Mouse (Mus musculus): ENCODE data around the gene Cog5. TPM values are rescaled to one million over a fixed set of nuclear protein-coding genes. Genes with fewer than 3 reads are reported as not detected.

Gene Cog5
- polyA plus RNA-seq, 1 experiment from 2014 or later = 26.1 TPM

DNA sequence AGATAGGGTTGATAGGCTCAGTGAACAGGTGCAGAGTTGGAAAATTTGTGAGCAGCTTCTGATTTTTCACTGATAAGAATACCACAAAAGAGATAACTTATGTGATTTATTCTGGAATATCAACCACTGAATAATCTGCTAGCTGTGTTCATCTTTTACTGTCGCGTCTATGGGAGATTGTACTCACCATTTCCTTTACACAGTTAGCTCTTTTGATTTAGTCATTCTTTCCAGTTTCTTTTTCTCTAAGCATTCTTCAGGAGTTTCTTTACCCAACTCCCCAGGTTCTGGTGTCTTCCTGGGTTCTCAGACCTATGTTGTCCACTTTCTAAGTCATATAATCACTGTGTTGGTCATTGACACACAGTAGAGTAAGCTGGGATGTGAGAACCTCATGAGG lies 2.2 kb downstream of the Cog5 start:
- H3K4me1 ChIP-seq = peaks cover 11% of the 10 kb centered on the region; the same call in 1 of the 2 replicates
- H3K27me3 ChIP-seq (ENCODE audit: insufficient read depth, poor library complexity, severe bottlenecking) = no peaks in the 10 kb centered on the region
- no peak for DNase-seq (ENCODE audit: low spot score)
- no peaks in the 10 kb centered on the region for H3K9me3 ChIP-seq
- H3K36me3 ChIP-seq = peaks cover 5% of the 10 kb centered on the region; the same call in 1 of the 2 replicates
- no peak overlapping the region for H3K27ac ChIP-seq
- 92% methylated on average over 2 of the region's 2 CpGs for WGBS
- no peak overlapping the region for H3K4me3 ChIP-seq

DNA sequence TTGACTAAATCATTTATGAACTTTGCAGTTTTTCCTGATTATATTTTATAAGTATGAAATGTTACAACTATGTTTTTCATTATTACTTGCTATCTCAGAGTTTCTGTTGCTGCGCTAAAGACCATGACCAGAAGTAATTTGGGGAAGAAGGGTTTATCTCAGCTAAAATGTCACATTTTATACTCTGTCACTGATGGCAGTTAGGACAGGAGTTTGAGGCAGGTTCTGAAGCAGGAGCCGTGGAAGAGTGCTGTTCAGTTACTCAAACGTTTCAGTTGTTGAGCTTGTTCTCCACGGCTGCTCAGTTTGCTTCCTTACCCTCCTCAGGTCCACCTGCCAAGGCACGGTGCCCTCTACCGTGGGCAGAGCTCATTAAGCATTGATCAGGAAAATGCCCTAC lies 11.3 kb downstream of the Cog5 start:
- Histone ChIP-seq H3K27me3 (ENCODE audit: insufficient read depth, poor library complexity, severe bottlenecking) (no peaks in the 10 kb centered on the region), H3K4me1 (no peaks in the 10 kb centered on the region), H3K9me3 (no peaks in the 10 kb centered on the region), H3K27ac (no peak overlapping the region), H3K36me3 (peaks cover 56% of the 10 kb centered on the region), H3K4me3 (no peak overlapping the region)
- DNase-seq (ENCODE audit: low spot score) = no peak
- WGBS = 83% methylated on average over 6 of the region's 6 CpGs

DNA sequence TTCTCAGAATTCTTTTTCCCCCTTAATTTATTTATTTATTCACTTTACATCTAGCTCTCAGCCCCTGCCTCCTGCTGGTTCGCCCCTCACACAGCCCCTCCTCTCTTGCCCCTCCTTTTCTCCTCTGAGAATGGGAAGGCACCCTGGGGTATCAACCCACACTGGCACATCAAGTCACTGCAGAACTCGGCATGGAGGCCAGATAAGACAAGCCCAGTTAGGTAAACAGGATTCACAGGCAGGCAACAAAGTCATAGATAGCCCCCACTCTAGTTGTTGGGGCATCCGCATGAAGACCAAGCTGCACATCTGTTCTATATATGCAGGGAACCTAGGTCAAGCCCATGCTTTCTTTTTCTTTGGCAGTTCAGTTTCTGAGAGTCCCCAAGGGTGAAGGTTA lies 12.5 kb downstream of the Cog5 start:
- Histone ChIP-seq H3K36me3 (peaks cover 64% of the 10 kb centered on the region), H3K27me3 (ENCODE audit: insufficient read depth, poor library complexity, severe bottlenecking) (no peaks in the 10 kb centered on the region), H3K27ac (no peak overlapping the region), H3K9me3 (no peaks in the 10 kb centered on the region), H3K4me3 (no peak overlapping the region), H3K4me1 (no peaks in the 10 kb centered on the region)
- no peak for DNase-seq (ENCODE audit: low spot score)
- 59% methylated on average over 3 of the region's 3 CpGs for WGBS

DNA sequence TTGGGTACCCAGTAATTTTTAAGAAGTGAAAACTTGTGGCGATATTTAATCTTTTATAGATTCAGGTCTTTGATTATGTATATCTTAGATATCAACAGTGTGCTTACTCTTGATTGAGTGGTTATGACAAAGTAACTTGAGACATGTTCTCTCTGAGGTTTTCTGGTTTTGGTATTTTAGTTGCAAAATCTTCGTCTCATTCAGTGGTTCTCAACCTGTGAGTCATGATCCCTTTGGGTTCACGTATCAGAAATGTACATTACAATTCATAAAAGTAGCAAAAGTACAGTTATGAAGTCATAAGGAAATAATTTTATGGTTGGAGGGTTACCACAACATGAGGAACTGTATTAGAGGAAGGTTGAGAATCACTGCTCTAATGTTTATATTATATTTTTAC lies 32.0 kb downstream of the Cog5 start:
- Histone ChIP-seq H3K9me3 (no peaks in the 10 kb centered on the region), H3K27me3 (ENCODE audit: insufficient read depth, poor library complexity, severe bottlenecking) (no peaks in the 10 kb centered on the region), H3K4me3 (no peak overlapping the region), H3K36me3 (no peaks in the 10 kb centered on the region), H3K4me1 (no peaks in the 10 kb centered on the region), H3K27ac (no peak overlapping the region)
- DNase-seq (ENCODE audit: low spot score) = no peak
- 95% methylated on average over 3 of the region's 3 CpGs for WGBS

DNA sequence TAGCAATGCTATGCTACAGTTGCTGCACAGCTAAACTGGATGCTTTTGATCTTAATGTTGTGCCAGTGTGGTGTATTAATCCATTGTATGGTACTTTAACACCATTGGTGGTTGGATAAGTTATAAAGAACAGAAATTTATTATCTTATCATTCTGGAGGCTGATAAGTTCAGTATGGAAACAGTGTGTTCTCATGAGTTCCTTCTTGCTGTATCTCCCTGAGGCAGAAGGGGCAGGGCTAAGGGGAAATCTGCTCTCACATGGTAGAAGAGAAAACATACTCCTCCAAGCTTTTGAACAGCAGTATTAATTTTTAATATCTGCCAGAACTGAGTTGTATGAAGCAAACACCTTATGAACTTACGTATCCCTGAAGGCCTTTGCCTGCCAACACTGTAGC lies 38.6 kb downstream of the Cog5 start:
- 87% methylated on average over 1 of the region's 1 CpGs for WGBS
- no peaks in the 10 kb centered on the region for H3K27me3 ChIP-seq (ENCODE audit: insufficient read depth, poor library complexity, severe bottlenecking)
- H3K4me1 ChIP-seq = no peaks in the 10 kb centered on the region
- no peak overlapping the region for H3K27ac ChIP-seq
- DNase-seq (ENCODE audit: low spot score) = no peak
- H3K4me3 ChIP-seq = no peak overlapping the region
- no peaks in the 10 kb centered on the region for H3K9me3 ChIP-seq
- H3K36me3 ChIP-seq = peaks cover 24% of the 10 kb centered on the region

DNA sequence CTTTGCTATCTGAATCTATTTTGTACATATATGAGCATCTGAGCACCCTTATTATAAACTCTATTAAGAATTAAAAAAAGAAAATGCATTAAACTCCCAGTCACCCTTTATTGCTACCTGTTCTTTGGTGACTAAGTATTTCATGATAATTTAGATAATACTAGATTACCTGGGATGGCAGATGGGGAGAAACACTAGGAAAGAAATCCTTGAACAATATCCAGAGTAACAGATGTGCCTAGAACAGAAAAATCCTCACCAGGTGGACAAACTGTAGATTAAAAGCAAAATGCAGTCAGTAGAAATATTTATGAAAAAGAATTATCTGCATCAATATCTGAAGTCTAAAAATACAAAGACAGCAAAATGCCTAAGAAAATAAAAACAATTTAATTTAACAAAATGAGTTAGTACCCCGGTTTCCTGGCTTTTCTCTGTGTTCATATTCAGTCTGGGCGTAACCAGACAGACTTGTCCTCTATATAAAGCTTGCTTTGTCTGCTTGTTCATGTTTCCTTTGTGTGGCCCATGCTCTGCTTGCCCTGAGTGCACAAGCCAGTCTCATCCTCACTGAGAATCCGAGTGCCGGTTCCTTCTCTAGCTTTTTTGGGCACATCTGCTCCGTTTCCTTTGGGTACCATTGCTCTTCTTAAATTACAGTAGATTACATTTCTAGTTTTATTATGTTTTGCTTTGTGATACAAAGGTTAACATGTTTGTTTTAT lies 46.1 kb downstream of the Cog5 start:
- Histone ChIP-seq H3K36me3 (peaks cover 20% of the 10 kb centered on the region), H3K9me3 (no peaks in the 10 kb centered on the region), H3K4me3 (no peak overlapping the region), H3K27me3 (ENCODE audit: insufficient read depth, poor library complexity, severe bottlenecking) (no peaks in the 10 kb centered on the region), H3K27ac (peak overlapping the region; percentile 52; the same call in 1 of the 2 replicates), H3K4me1 (peaks cover 4% of the 10 kb centered on the region; the same call in 1 of the 2 replicates)
- no peak for DNase-seq (ENCODE audit: low spot score)
- WGBS = 72% methylated on average over 5 of the region's 5 CpGs

DNA sequence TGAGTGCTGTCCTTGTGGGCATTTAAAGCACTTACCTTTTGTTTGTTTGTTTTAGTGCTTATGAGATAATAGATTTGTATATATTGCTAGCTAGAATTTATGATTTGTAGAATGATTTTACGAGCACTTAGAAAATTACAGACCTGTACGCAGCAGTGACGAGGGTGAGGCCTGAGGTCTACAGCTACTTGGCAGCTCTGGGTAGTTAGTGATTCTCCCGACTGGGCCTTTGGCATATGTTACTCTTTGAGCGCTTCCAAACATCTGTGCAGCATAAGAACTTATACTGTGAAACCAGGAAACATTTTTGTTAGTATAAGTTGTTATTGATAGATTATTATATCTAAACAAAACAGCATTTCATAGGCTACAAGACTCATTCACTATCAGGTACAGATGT lies 46.7 kb downstream of the Cog5 start:
- Histone ChIP-seq H3K9me3 (no peaks in the 10 kb centered on the region), H3K27ac (peak overlapping the region; percentile 52; the same call in 1 of the 2 replicates), H3K36me3 (peaks cover 20% of the 10 kb centered on the region), H3K27me3 (ENCODE audit: insufficient read depth, poor library complexity, severe bottlenecking) (no peaks in the 10 kb centered on the region), H3K4me1 (peaks cover 4% of the 10 kb centered on the region; the same call in 1 of the 2 replicates), H3K4me3 (no peak overlapping the region)
- 85% methylated on average over 5 of the region's 5 CpGs for WGBS
- no peak for DNase-seq (ENCODE audit: low spot score)

DNA sequence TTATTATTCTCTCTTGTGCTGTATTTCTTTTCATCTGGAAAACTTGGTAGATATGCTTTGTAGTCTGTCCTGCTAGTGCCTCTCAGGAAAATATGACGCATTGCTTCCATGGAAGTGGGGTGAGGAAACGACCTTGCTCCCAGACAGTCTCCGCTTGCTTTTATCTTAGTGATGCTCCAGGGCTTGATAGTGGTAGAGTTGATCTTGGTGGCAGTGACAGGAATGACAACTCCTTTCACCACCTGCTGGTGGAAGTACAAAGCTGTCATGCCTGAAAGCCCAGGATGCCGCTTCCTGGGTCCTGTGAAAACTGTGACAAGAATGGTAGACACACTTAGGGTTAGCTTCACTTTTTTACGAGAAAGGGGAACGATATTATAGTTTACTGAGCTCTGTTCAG lies 49.2 kb downstream of the Cog5 start:
- DNase-seq (ENCODE audit: low spot score) = peak; percentile 86
- Histone ChIP-seq H3K4me3 (no peak overlapping the region), H3K27ac (peak overlapping the region; percentile 78; the same call in 1 of the 2 replicates), H3K27me3 (ENCODE audit: insufficient read depth, poor library complexity, severe bottlenecking) (no peaks in the 10 kb centered on the region), H3K4me1 (peaks cover 4% of the 10 kb centered on the region; the same call in 1 of the 2 replicates), H3K9me3 (no peaks in the 10 kb centered on the region), H3K36me3 (no peaks in the 10 kb centered on the region)
- WGBS = 24% methylated on average over 6 of the region's 6 CpGs

DNA sequence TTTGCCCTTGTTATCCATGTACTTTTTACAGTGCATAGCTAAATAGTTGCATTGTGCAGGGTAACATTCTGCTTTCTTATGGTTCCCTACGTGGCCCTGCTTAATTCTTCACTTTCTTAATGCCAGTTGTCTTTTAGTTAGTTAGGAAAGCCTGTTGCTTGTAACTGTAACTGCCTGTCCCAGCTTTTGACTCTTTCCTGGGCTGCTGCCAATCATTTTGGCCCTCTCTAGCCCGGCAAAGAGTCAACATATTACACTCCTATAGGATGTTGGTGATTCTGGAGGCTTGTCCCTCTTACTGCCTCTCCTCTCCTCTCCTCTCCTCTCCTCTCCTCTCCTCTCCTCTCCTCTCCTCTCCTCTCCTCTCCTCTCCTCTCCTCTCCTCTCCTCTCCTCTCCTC lies 51.5 kb downstream of the Cog5 start:
- DNase-seq (ENCODE audit: low spot score) = no peak
- H3K36me3 ChIP-seq = no peaks in the 10 kb centered on the region
- H3K4me1 ChIP-seq = peaks cover 4% of the 10 kb centered on the region; the same call in 1 of the 2 replicates
- H3K27ac ChIP-seq = peak overlapping the region; percentile 36; the same call in 1 of the 2 replicates
- no peak overlapping the region for H3K4me3 ChIP-seq
- H3K27me3 ChIP-seq (ENCODE audit: insufficient read depth, poor library complexity, severe bottlenecking) = no peaks in the 10 kb centered on the region
- no peaks in the 10 kb centered on the region for H3K9me3 ChIP-seq
- WGBS = 49% methylated on average over 2 of the region's 2 CpGs

DNA sequence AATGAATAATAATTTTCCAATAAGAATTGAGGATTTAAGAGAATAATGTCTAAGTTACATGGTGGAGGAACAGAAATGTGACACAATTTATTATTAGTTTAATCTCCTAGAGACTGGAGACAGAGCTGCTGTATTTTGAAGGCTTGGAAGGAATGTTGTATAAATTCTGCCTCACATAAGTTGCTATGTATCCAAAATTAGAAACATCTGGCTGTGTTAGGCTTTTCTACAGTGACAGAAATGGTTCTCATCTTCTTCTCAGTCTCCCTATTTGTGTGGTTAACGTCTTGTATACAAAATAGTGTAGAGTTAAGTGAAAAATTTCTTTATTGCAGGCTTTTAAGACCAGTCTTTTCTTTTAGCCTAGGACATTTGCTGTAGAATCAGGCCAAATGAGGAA lies 52.9 kb downstream of the Cog5 start:
- Histone ChIP-seq H3K9me3 (no peaks in the 10 kb centered on the region), H3K4me1 (peaks cover 4% of the 10 kb centered on the region; the same call in 1 of the 2 replicates), H3K4me3 (no peak overlapping the region), H3K36me3 (no peaks in the 10 kb centered on the region), H3K27ac (peak overlapping the region; percentile 9; the same call in 1 of the 2 replicates), H3K27me3 (ENCODE audit: insufficient read depth, poor library complexity, severe bottlenecking) (no peaks in the 10 kb centered on the region)
- no peak for DNase-seq (ENCODE audit: low spot score)
- WGBS = 60% methylated on average over 1 of the region's 1 CpGs

DNA sequence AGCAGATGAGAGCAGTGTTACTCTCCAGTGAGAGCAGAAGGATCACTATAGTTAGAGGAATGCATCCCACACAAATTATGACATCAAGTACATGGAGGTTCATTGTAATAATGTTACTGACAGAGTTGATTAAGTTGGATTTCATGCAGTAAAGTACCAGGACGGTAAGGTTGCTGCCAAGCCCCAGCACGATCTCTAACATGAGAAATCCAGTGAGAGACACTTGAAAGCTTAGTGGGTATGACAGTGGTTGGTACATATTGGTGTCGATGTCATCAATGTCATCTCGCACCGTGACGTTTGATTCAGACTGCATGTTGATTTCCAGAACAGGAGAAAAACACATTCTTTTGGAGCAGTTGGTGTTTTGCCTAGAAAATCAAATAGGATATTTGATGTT lies 55.0 kb downstream of the Cog5 start:
- H3K4me1 ChIP-seq = peaks cover 1% of the 10 kb centered on the region; the same call in 1 of the 2 replicates
- 81% methylated on average over 6 of the region's 6 CpGs for WGBS
- H3K4me3 ChIP-seq = no peak overlapping the region
- H3K36me3 ChIP-seq = no peaks in the 10 kb centered on the region
- H3K27me3 ChIP-seq (ENCODE audit: insufficient read depth, poor library complexity, severe bottlenecking) = no peaks in the 10 kb centered on the region
- DNase-seq (ENCODE audit: low spot score) = no peak
- no peak overlapping the region for H3K27ac ChIP-seq
- no peaks in the 10 kb centered on the region for H3K9me3 ChIP-seq

DNA sequence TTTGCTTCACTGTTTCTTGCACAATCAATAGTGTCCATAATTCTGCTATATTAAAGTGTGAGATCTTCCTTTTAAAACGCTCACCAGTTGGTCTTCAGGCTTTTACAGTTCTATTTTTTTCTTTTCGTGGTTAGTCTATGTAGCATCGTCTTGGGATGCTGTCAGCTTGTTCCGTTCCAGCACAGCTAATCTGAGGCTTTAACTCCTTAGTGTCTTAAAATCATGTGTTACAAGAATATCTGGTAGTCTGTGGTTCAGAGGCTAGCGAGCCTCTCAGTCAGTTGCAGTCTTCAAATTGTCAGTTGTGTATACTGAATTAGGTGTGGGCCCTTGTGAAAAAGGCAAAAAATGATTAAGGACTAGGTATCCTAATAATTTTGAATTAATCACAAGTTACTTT lies 57.6 kb downstream of the Cog5 start:
- peak overlapping the region; percentile 67; the same call in 1 of the 2 replicates for H3K27ac ChIP-seq
- peak overlapping the region; percentile 50 for H3K4me3 ChIP-seq
- no peaks in the 10 kb centered on the region; the same call in 1 of the 2 replicates for H3K4me1 ChIP-seq
- no peaks in the 10 kb centered on the region for H3K9me3 ChIP-seq
- no peaks in the 10 kb centered on the region for H3K27me3 ChIP-seq (ENCODE audit: insufficient read depth, poor library complexity, severe bottlenecking)
- 50% methylated on average over 5 of the region's 5 CpGs for WGBS
- H3K36me3 ChIP-seq = no peaks in the 10 kb centered on the region
- no peak for DNase-seq (ENCODE audit: low spot score)

DNA sequence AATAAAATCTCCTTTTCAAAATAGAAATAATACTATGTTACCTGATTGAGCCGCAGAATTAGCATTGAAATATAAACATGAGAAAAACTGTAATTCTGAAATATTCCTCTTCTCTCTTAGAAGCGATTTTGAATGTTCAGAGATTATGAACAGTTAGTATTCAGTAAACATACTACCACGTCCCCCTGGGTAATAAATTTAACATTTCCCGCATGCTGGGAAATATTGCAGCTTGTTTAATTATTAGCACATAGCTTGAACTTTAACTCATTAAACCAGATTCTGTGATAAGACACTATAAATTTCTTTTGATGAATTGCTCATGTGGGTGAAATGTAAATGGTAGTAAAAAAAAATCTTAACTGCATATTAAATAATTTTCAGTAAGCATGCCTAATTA lies 58.1 kb downstream of the Cog5 start:
- H3K9me3 ChIP-seq = no peaks in the 10 kb centered on the region
- H3K27ac ChIP-seq = peak overlapping the region; percentile 77; the same call in 1 of the 2 replicates
- no peaks in the 10 kb centered on the region for H3K27me3 ChIP-seq (ENCODE audit: insufficient read depth, poor library complexity, severe bottlenecking)
- WGBS = 81% methylated on average over 4 of the region's 4 CpGs
- peak overlapping the region; percentile 50 for H3K4me3 ChIP-seq
- no peaks in the 10 kb centered on the region; the same call in 1 of the 2 replicates for H3K4me1 ChIP-seq
- no peak for DNase-seq (ENCODE audit: low spot score)
- H3K36me3 ChIP-seq = no peaks in the 10 kb centered on the region
